Mouse (Mus musculus) right cerebral cortex, postnatal 10 days (tissue): ENCODE measurements around the gene Atn1.
"Not testable (repeated sequence)": the region's sequence is repeated elsewhere in the genome, so short reads cannot be mapped to it uniquely, and the experiment has no call there.

Experiments used
- DNase-seq, 2 experiments: peaks; one replicate each; pipeline ENCODE4 v3.0.0; 2021; ENCODE audit warnings: low spot score in 2 of 2

Gene Atn1

DNA sequence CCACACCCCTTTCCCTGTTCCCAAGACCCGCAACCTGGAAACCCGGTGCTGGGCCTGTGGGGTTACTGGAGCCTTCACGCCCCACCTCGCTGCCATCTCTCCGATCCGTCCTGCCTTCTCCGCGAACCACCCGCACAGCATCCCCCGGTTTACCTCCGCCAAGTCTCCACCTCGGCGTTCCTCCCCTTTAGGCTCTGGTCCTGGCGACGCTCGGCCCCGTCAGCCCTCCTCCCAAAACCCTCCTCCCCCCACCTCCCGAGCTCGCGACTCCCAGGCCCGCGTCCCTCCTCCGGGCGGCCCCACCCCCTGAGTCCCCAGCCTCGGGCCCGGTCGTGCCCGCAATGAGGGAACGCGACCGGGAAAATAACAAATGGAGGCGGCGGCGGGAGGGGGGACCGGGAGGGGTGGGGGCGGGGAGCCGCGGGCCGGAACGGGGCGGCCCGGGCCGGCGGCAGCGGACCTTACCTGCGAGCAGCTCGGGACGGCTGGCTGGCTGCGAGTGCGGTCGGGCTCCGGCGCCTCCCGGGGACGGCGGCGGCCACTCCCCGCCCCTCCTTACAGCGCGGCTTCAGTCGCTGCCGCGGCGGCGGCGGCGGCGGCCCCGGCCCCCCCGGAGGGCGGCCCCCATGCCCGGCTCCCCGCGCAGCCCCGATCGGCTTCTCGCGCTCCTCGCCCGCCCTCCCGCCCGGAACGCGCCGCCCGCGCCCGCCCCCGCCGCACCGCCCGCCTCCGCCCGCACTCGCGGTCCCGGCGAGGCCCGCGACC is at the start of gene Atn1, which contains the start of gene Gm45234:
Atn1 (minus strand) TSS at position 694 of the 765 bp plus-strand sequence.
Gm45234 (minus strand) TSS at position 191 of the 765 bp plus-strand sequence.
- peak; percentile 69 to 77 for DNase-seq

DNA sequence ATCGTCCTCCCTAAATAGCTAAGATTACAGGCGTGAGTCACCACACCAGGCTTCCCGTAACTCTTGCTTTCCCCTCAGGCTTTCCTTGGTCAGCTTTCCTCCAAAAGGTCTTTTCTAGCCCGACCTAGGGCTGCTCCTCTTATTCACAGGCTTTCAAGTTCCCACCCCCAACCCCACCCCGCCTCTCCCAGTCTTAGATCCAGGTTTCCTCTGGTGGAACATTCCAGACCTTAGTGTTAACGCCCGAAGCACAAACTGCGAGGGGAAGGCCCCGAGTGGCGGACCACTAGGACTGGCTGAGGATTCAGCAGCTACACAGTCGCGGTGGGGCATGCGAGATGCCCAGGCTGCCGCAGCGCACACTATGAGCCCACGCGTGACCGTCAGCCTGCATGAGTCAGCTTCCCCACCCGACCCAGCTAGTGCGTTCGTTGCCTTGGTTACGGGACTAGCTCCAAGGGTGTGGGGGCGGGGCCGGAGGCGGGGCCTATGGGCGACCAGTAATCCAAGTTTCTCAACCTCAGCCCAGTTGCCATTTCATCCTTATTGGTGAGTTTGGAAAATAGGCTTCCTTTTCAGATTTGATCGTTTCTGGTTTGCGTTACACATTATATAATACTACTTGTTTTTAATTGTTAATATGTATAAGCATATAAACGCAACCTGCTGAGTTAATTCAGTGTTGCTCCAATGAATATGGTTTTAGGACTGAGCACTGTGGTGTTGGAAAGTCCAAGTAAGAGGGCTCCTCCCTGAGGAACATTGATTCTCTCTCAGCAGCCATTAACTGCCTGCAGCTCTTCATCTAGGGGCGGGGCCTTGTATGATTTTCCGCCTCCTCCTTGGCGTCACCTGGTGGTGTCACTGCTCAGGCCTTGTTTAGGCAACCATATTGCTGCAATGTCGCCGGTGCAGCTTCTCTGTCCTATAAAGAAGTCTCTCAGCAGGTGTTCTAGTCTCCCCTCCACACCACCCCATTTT is 49.3 kb upstream of the Atn1 start:
- DNase-seq: peak; percentile 98

DNA sequence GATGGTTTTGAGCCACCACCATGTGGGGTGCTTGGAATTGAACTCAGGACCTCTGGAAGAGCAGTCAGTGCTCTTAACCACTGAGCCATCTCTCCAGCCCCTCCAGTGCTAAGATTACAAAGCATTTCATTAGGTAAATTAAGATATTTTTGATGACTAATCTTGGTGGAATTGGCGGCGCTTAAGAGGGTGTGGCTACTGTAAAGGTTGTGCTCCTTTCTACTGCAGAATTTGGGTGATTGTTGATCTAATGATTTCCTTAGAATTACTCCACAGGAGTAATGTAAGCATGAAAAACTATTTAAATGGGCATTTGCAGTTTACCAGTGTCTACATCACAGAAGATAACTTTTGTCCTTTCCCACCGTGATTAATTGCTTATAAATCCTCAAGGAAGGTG is 48.0 kb upstream of the Atn1 start:
- DNase-seq: no peak

DNA sequence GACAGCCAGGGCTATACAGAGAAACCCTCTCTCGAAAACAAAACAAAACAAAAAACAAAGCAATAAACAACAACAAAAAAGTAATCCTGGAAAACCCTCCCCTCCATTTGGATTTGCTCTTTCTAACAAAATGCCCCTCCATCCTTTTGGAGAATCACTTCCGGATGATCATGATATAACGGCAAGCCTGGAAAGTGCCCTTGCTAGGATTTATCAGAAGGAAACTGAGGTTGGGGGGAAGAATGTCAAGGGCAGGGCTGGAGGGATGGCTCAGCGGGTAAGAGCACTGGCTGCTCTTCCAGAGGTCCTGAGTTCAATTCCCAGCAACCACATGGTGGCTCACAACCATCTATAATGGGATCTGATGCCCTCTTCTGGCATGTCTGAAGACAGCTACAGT is 47.4 kb upstream of the Atn1 start:
- not testable (repeated sequence) for DNase-seq

DNA sequence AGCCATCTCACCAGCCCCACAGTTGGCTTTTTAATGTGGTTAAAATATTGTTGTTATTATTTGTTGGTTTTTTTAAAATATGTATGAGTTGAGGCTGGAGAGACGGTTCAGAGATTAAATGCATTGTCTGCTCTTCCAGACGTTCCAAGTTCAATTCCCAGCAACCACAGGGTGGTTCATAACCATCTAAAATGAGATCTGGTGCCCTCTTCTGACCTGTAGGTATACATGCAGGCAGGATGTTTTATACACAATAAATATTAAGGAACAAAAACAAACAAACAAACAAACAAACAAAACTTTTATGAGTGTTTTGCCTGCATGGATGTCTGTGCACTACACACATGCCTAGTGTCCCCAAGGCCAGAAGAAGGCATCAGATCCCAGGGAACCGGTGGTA is 46.7 kb upstream of the Atn1 start:
- DNase-seq: no peak

DNA sequence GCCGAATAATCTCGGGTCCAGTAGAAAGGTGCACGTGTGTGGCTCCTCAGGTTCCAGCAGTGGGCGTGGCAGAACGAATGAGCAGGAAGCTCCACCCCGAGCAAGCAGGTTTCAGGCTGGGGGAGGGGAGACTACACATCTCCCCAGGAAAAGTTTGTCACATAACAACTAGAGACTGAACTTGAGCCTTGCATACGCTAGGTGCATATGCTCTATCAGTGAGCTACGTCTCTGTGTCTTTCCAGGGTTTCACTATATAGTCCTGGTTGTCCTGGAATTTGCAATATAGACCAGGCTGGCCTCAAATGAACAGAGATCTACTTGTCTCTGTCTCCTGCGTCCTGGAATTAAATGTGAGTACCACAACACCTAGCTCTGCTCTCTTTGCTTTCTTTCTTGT is 46.1 kb upstream of the Atn1 start:
- not testable (repeated sequence) for DNase-seq

DNA sequence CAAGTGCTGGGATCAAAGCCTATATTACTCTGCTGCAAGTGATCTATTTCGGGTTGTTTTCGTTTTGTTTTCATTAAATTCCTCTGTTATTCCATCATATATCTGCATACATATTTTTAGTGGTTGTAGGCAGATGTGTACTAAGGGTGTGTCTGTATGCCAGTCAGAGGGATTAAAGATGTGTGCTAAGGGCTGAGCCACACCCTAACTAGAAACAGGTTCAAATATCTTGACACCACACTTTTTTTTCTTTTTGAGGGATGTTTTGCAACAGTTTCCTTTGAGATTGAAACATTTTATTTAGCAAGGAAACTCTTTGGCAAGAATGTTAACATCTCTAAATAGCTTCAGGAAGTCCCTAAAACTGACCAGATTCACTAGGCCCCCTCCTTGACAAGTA is 39.9 kb upstream of the Atn1 start:
- DNase-seq: no peak

DNA sequence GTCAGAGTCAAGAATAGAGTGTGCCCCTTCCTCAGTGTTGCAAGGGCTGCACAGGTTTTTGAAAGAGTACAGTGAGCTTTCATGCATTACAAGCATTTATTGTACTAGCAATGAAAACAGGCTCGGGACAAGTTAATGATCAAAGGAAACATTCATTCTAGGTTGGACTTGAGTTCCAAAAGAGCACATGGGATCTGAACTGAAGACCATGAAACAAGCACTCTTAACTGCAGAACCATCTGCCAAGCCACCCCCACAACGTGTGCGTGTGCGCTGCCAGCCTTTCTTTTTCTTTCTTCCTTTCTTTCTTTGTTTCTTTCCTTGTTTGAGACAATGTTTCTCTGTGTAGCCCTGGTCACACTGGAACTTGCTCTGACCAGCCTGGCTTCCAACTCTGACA is 39.5 kb upstream of the Atn1 start:
- DNase-seq: no peak

DNA sequence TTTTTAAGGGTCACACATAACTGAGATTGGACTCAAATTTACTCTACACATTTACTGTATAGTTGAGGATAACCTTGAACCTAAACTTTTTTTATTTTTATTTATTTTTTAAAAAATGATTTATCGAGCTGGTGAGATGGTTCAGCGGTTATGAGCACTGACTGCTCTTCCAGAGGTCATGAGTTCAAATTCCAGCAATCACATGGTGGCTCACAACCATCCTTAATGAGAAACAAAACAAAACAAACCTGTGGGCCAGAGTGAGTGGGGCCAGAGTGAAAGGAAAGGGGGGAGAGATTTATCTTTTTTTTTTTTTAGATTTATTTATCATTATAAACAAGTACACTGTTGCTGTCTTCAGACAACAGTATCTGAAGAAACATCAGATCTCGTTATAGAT is 35.6 kb upstream of the Atn1 start:
- no peak for DNase-seq

DNA sequence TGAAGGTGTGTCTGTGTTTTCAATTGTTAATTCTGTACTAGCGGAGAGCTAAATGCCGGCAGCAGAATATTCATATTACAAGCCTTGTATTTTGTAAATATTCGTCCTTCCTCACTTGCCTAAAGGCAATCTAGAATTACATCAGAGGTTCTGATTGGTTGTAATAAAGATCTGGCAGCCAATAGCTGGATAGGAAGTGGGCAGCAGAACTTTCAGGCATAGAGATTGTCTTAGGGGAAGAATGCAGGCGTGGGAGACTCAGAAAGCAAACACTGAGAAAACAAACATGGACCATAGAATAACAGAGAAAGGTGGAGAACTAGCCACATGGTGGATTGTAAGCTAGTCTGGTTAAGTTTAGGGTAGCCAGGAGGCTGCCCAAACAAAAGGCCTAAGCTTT is 33.8 kb upstream of the Atn1 start:
- no peak for DNase-seq

DNA sequence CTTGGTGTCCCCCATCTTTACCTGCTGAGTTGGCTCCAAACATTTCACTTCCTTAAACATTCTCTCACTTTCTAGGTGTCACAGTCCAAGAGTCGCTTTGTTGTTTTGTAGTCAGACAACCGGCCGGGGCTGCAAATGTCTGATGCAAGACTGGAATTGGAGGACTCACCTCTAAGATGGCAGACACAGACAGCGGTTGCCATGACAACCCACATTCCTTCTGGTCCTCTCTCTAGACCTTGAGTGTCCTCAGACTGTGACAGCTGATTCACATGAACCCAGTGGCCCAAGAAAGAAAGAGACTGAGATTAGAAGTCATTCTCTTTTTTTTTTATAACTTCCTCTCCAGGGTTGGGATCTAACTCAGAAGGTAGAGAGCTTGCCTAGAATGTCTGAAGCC is 33.2 kb upstream of the Atn1 start:
- no peak for DNase-seq

DNA sequence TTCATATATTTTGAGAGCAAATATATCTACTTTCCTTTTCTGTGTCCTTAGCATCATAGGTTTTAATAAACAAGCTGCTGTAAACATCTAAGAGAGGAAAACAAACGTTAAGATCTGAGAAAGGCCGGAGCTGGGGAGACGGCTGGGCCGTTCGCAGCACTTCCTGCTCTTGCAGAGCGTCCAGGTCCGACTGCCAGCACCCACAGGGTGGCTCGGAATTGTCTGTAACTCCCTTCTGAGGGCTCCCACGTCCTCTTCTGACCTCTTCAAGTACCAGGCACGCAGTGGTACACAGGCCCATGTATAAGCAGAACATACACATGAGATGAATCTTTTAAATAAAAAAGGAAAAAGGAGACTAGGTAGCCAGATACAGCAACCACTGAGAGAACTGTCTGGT is 31.4 kb upstream of the Atn1 start:
- no peak for DNase-seq

DNA sequence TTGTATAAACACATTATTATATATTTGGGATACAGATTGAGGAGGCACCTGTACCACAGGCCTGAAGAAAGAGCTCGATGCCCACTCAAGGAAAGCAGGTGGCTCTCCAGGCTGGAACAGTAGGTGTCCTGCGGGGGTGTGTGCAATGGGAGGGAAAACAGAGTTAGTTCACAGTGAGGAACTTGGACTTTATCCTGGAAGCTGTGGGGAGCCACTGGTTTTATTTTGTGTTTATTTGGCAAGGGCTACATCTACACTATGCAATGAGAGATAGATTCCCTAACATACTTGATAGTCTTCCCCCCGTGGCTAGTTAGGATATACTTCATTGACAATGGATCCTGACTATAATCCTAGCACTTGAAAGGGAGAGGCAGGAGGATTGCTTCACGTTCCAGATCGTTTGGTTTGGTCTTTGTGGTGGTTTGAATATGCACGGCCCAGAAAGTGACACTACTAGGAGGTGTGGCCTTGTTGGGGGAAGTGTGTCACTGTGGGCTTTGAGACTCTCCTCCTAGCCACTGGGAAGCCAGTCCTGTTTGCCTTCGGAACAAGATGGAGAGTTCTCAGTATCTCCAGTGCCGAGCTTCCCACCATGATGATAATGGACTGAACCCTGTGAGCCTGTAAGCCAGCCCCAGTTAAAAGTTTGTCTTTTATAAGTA is 30.6 kb upstream of the Atn1 start:
- DNase-seq: no peak

DNA sequence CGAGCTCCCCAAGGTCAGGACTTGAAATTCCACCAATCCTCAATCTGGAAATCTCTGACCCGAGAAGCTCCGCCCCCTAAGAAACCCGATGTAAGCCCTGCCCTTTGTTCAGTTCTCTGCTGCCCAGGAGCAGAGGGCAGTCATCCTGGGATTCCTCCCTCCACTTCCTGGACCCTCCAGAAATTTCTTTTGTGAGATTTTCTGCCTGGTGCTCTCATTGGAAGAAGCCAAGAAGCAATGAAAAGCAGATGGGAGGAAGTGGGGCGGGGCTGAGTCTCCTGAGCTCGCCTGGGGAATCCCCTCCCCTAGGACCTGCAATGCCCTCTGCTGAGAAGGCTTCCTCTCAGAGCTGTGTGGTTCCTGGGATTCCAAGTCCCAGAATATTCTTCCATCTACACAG is 26.1 kb upstream of the Atn1 start:
- DNase-seq: no peak

DNA sequence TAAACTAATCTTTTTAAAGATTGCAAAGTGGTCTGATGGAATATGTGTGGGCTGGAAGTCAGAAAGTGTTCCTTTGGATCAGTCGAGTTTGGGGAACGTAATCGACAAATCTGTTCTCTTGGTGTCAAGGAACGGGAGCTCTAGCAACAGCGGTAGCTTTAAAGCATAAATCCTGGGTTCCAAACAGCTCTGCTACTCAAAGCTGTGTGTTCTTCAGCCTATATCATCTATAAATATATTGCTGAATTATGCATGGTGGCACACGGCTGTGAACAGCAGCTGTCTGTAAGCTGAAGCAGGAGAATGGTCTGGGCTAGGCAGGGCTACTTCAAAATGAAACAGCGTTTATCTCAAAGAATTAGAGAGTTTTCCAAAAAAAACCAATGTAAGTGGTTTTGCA is 24.6 kb upstream of the Atn1 start:
- DNase-seq: no peak

DNA sequence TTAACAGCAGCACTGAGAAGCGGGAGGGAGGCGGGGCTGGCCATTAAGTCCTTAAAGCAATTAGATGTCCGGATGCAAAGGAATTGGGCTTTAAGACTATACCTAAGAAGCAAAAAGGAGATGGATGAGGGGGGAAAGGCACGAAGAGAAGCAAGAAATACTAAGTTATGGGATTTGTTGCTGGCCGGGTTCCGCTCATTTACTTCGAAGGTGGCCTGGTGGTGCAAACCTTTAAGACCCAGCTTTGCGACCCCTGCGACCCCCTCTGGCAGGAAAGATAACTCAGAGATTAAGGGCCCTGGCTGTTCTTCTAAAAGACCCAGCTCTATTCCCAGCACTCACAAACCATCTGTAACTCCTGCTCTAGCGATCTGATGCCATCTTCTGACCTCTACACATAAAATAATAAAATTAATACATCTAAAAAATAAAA is 23.7 kb upstream of the Atn1 start:
- no peak for DNase-seq

DNA sequence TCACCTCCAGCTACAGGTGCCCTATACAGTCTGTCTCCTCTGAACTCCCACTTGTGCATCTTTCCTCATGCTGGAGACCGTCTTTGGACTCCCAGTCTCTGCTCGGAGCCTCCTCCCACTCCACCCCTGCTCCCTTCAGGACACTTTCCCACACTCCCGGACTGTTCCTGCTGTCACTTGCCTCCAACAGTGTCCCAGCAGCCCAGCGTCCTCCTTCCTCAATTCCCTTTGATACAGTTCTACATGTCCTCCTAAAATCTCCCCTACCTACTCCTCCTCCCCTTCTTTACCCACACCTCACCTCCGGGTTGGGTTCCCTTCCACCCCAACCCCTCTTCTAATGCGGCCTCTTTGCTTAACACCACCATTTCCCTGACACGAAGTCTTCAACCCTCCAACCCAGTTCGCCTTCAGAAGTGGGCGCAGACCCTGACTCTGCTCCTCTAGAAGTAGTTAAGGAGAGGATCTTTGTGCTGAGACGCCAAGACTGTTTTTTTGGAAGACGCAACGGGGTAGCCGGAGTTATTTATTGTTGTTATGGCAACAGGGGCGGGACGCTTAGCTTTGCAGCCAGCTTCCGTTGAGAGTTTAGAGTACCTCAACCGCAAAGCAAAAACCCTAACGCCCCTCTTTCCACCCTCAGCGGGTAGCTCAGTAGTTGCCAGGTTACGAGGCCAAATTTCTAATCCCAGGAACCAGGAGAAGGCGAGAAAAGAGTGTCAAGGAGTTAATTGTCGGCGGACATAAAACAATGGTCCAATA is 23.1 kb upstream of the Atn1 start, which contains the start of gene Lrrc23:
Lrrc23 (minus strand) TSS at position 506 of the 762 bp plus-strand sequence.
- DNase-seq: peak in 1 of 2 experiments; percentile 42

DNA sequence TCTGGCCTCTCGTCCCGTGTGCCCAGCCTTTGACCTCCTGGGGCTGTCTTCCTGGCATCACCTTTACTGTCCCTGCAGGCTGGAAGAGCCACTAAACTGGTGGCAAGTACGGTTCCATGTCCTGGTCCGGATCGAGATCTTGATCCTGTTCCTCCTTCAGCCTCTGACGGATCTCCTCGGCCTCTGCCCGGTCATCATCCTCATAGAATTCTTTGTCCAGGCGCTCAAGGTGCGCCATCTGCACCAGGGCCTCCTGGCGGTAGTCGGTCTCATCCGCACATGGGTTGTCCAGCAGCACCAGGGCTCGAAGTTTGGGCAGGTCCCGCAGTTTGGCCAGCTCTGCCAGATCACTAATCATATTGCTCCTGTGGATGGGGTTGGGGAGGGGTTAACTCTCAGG is 14.2 kb upstream of the Atn1 start:
- no peak for DNase-seq

DNA sequence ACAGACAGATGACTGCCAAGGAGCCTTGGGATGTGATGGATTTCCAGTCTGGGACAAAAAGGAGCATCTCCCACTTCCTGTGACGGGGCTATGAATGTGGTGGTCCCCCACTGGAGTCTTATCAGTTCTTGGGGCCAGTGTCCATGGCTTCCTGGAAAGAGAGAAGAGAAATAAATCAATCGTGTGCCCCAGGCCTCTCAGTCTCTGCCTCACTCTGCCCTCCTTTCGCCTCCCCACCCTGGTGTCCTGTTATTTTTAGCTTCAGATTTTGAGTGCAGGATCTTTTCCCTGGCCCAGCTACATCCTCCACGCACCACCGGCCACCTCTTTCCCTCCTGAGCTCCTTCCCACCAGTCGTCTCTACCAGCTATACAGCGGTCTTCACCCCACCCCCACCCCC is 13.7 kb upstream of the Atn1 start:
- DNase-seq: no peak

DNA sequence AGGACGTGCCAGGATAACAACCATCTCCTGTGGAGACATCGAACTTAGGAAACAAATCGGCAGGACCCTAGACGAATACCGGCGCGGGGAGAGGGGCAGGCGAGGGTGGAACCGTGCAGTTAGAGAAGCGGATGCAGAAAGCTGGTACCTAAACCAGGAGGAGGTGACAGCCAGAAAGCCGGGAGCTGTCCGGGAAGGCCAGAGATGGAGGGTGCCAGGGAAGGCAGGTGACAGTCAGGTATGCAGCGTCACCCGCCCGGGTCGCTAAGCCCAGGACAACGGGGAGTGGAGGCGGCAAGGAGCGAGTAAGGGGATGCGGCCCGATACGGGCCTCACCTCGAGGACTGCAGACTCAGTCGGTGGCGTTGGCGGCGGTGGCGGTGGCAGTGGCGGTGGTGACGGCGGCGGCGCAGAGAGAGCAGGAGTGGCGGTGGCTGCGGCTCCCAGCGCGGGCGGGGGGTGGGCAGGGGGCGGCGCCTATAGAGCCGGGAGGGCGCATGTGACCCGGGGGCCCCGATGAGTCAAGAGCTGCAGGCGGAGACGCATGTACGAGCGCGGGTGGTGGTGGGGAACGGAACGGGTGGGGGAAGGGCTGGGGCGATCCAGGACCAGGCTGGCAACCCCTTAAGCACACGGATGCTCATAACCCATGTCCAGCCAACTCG is 12.9 kb upstream of the Atn1 start, which contains the start of gene Eno2:
Eno2 (minus strand) TSS at position 573 of the 665 bp plus-strand sequence.
- DNase-seq: peak; percentile 89 to 91

DNA sequence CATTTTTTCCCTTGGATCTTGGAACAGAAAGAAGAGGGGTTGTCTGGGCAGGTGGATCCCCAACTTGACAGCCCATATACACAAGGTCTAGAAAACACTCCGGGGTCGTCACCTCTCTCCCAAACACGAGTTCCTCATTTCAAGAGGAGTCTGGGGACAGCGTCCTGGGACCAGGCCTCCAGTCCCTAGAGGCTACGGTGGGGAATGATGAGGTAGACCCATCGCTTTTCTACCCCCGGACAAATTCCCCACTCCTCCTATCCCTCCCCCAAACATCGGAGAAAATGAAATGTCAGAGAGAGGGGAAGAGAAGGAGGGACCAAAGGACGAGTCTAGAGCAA is 12.3 kb upstream of the Atn1 start:
- no peak for DNase-seq
